14 mouse cellular contexts compared by ENCODE assay signal in genomic region chr7:56499767-56500166, GRCm38 (mm10).
"Had no signal": no experiment of that assay in that cellular context is flagged by ENCODE, and none has a peak within 500 bp of the region (broad histone marks: within the 10 kb centered on the region; RNA-seq: fewer than 3 reads in every experiment).

No protein-coding gene starts in this region.

- H3K4me2 ChIP-seq: liver, embryonic 11.5 days; liver, embryonic 15.5 days; stomach, embryonic 15.5 days had no signal

- H3K9me3 ChIP-seq: liver, embryonic 15.5 days; stomach, embryonic 15.5 days had no signal

- H3K36me3 ChIP-seq: liver, embryonic 15.5 days; stomach, embryonic 15.5 days had no signal

- H3K4me3 ChIP-seq: layer of hippocampus, adult 2 months; liver, embryonic 15.5 days; stomach, embryonic 15.5 days had no signal

- H3K4me1 ChIP-seq: liver, embryonic 15.5 days; stomach, embryonic 15.5 days had no signal

- ATAC-seq: lung, postnatal 0 days had no signal

- H3K27me3 ChIP-seq: liver, embryonic 15.5 days; stomach, embryonic 15.5 days had no signal

- H3K27ac ChIP-seq: layer of hippocampus, adult 2 months; liver, embryonic 15.5 days; stomach, embryonic 15.5 days had no signal

- H3K9ac ChIP-seq: liver, embryonic 15.5 days; stomach, embryonic 15.5 days had no signal

- DNase-seq: kidney, adult 18-20 months; kidney, postnatal 10 days; kidney, postnatal 4 days; left cerebral cortex, postnatal 4 days; lung, adult 2 months; lung, postnatal 36 days; right cerebral cortex, postnatal 14 days; thymus, adult 2 months; thymus, postnatal 36 days had no signal
